Mouse (Mus musculus): ENCODE measurements around the gene Ier5l. TPM values are rescaled to one million over a fixed set of nuclear protein-coding genes. Genes with fewer than 3 reads are reported as not detected.
A peak's percentile ranks its signal among the peaks of the same experiment; 100 is the strongest.

Gene Ier5l
- total and polyA plus RNA-seq, 3 experiments: not detected

DNA sequence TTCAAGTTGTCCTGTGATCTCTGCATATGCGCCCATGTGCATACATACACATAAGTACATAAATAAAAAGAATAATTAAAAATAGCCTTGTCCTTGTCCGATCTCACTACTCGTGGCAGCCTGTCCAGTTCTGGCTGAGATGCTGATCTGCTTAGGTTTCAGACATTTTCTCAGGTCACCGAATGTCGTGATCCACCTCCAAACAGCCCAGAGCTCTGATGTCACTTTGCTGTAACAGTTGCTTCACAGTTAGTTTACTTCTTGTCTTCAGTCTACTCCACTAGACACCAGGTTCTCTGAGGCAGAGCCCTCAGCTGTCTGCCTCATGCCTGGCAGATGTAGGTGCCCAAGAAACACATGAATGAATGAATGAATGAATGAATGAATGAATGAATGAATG, 9.6 kb downstream of the Ier5l start:
- Histone ChIP-seq H3K27me3 (ENCODE audit: insufficient read depth, low read length) (peaks cover 28% of the 10 kb centered on the region), H3K9me3 (replicated peaks) (no peaks in the 10 kb centered on the region), H3K4me1 (ENCODE audit: insufficient read depth, low read depth, low read length) (peaks cover 28% of the 10 kb centered on the region), H3K4me3 (ENCODE audit: low read depth, low read length) (peak overlapping the region; percentile 67), H3K36me3 (replicated peaks) (peaks cover 2% of the 10 kb centered on the region)
- DNase-seq (ENCODE audit: low spot score) (no peak), ATAC-seq (ENCODE audit: extremely low read depth, insufficient number of reproducible peaks, low FRiP score, poor library complexity, severe bottlenecking) (no peak)
- no peak for TF ChIP-seq CTCF (IDR thresholded peaks at IDR 0.05; ENCODE audit: low read depth, low read length)
- TF ChIP-seq GATA2 (IDR thresholded peaks at IDR 0.05; ENCODE audit: borderline replicate concordance, low read depth, low read length): no peak
- TF ChIP-seq TAL1 (conservative IDR thresholded peaks at IDR 0.05; ENCODE audit: low read depth, low read length): no peak
- no peak for TF ChIP-seq POLR2AphosphoS5 (IDR thresholded peaks at IDR 0.05; ENCODE audit: insufficient replicate concordance, low read depth, low read length)
- TF ChIP-seq GATA1 (IDR thresholded peaks at IDR 0.05; ENCODE audit: borderline replicate concordance, low read length): no peak

- H3K27me3 ChIP-seq (ENCODE audit: insufficient read depth, low read length): peaks cover 24% of the 10 kb centered on the region
- ATAC-seq (ENCODE audit: extremely low read depth, insufficient number of reproducible peaks, low FRiP score, poor library complexity, severe bottlenecking) (peak; percentile 94), DNase-seq (ENCODE audit: low spot score) (peak; percentile 87)
- peak overlapping the region; percentile 67 for H3K4me3 ChIP-seq (ENCODE audit: low read depth, low read length)
- peaks cover 7% of the 10 kb centered on the region for H3K36me3 ChIP-seq (replicated peaks)
- TF ChIP-seq GATA1 (IDR thresholded peaks at IDR 0.05; ENCODE audit: borderline replicate concordance, low read length): no peak
- no peak for TF ChIP-seq GATA2 (IDR thresholded peaks at IDR 0.05; ENCODE audit: borderline replicate concordance, low read depth, low read length)
- TF ChIP-seq TAL1 (conservative IDR thresholded peaks at IDR 0.05; ENCODE audit: low read depth, low read length): peak; percentile 31; the same call in 1 of the 2 replicates
- no peak for TF ChIP-seq POLR2AphosphoS5 (IDR thresholded peaks at IDR 0.05; ENCODE audit: insufficient replicate concordance, low read depth, low read length)
- TF ChIP-seq CTCF (IDR thresholded peaks at IDR 0.05; ENCODE audit: low read depth, low read length): no peak
- peaks cover 28% of the 10 kb centered on the region for H3K4me1 ChIP-seq (ENCODE audit: insufficient read depth, low read depth, low read length)
- H3K9me3 ChIP-seq (replicated peaks): no peaks in the 10 kb centered on the region
These were observed 10.1 kb downstream of the Ier5l start for GRCm38 (mm10) chr2:30463904-30464330.

DNA sequence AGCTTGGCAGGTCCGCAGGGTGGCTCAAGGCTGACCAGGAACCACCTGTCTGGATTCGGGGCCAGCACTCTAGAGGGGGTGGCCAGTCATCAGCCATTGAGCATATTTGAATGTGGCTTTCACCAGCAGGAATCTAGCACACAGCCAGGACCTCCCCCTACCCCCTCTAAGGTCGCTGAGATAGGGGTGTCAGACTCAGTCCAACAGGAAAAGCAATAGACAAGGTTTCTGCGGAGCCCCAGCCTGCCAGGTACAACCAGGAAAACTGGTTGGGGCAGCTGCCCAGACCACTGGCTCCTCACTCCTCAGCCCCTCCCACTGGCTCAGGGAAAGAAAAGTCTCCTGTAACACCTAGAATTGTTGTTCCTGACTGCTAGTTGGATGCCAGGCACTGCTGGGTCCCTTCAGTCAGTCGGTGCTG, 10.7 kb downstream of the Ier5l start:
- Histone ChIP-seq H3K27me3 (ENCODE audit: insufficient read depth, low read length) (peaks cover 19% of the 10 kb centered on the region), H3K4me3 (ENCODE audit: low read depth, low read length) (peak overlapping the region; percentile 67; the same call in 1 of the 2 replicates), H3K36me3 (replicated peaks) (peaks cover 12% of the 10 kb centered on the region), H3K9me3 (replicated peaks) (no peaks in the 10 kb centered on the region), H3K4me1 (ENCODE audit: insufficient read depth, low read depth, low read length) (peaks cover 28% of the 10 kb centered on the region)
- no peak for ATAC-seq (ENCODE audit: extremely low read depth, insufficient number of reproducible peaks, low FRiP score, poor library complexity, severe bottlenecking)
- TF ChIP-seq POLR2AphosphoS5 (IDR thresholded peaks at IDR 0.05; ENCODE audit: insufficient replicate concordance, low read depth, low read length) (no peak), GATA1 (IDR thresholded peaks at IDR 0.05; ENCODE audit: borderline replicate concordance, low read length) (no peak), TAL1 (conservative IDR thresholded peaks at IDR 0.05; ENCODE audit: low read depth, low read length) (no peak), GATA2 (IDR thresholded peaks at IDR 0.05; ENCODE audit: borderline replicate concordance, low read depth, low read length) (no peak), CTCF (IDR thresholded peaks at IDR 0.05; ENCODE audit: low read depth, low read length) (no peak)
- DNase-seq (ENCODE audit: low spot score): no peak

GRCm38 (mm10) chr2:30459241-30459640, 14.8 kb downstream of the Ier5l start:
- H3K4me1 ChIP-seq (ENCODE audit: insufficient read depth, low read depth, low read length): peaks cover 27% of the 10 kb centered on the region
- H3K9me3 ChIP-seq (replicated peaks): no peaks in the 10 kb centered on the region
- peaks cover 45% of the 10 kb centered on the region for H3K36me3 ChIP-seq (replicated peaks)
- H3K4me3 ChIP-seq (ENCODE audit: low read depth, low read length): no peak overlapping the region
- no peaks in the 10 kb centered on the region for H3K27me3 ChIP-seq (ENCODE audit: insufficient read depth, low read length)
- ATAC-seq (ENCODE audit: extremely low read depth, insufficient number of reproducible peaks, low FRiP score, poor library complexity, severe bottlenecking) (no peak), DNase-seq (ENCODE audit: low spot score) (no peak)
- TF ChIP-seq CTCF (IDR thresholded peaks at IDR 0.05; ENCODE audit: low read depth, low read length) (no peak), GATA1 (IDR thresholded peaks at IDR 0.05; ENCODE audit: borderline replicate concordance, low read length) (no peak), POLR2AphosphoS5 (IDR thresholded peaks at IDR 0.05; ENCODE audit: insufficient replicate concordance, low read depth, low read length) (no peak), TAL1 (conservative IDR thresholded peaks at IDR 0.05; ENCODE audit: low read depth, low read length) (no peak), GATA2 (IDR thresholded peaks at IDR 0.05; ENCODE audit: borderline replicate concordance, low read depth, low read length) (no peak)

- Histone ChIP-seq H3K4me3 (ENCODE audit: low read depth, low read length) (no peak overlapping the region), H3K9me3 (replicated peaks) (no peaks in the 10 kb centered on the region), H3K4me1 (ENCODE audit: insufficient read depth, low read depth, low read length) (peaks cover 27% of the 10 kb centered on the region), H3K27me3 (ENCODE audit: insufficient read depth, low read length) (no peaks in the 10 kb centered on the region), H3K36me3 (replicated peaks) (peaks cover 54% of the 10 kb centered on the region)
- ATAC-seq (ENCODE audit: extremely low read depth, insufficient number of reproducible peaks, low FRiP score, poor library complexity, severe bottlenecking) (no peak), DNase-seq (ENCODE audit: low spot score) (no peak)
- TF ChIP-seq GATA1 (IDR thresholded peaks at IDR 0.05; ENCODE audit: borderline replicate concordance, low read length) (no peak), CTCF (IDR thresholded peaks at IDR 0.05; ENCODE audit: low read depth, low read length) (no peak), POLR2AphosphoS5 (IDR thresholded peaks at IDR 0.05; ENCODE audit: insufficient replicate concordance, low read depth, low read length) (no peak), TAL1 (conservative IDR thresholded peaks at IDR 0.05; ENCODE audit: low read depth, low read length) (no peak), GATA2 (IDR thresholded peaks at IDR 0.05; ENCODE audit: borderline replicate concordance, low read depth, low read length) (no peak)
These were observed 15.7 kb downstream of the Ier5l start for GRCm38 (mm10) chr2:30458349-30458748.

DNA sequence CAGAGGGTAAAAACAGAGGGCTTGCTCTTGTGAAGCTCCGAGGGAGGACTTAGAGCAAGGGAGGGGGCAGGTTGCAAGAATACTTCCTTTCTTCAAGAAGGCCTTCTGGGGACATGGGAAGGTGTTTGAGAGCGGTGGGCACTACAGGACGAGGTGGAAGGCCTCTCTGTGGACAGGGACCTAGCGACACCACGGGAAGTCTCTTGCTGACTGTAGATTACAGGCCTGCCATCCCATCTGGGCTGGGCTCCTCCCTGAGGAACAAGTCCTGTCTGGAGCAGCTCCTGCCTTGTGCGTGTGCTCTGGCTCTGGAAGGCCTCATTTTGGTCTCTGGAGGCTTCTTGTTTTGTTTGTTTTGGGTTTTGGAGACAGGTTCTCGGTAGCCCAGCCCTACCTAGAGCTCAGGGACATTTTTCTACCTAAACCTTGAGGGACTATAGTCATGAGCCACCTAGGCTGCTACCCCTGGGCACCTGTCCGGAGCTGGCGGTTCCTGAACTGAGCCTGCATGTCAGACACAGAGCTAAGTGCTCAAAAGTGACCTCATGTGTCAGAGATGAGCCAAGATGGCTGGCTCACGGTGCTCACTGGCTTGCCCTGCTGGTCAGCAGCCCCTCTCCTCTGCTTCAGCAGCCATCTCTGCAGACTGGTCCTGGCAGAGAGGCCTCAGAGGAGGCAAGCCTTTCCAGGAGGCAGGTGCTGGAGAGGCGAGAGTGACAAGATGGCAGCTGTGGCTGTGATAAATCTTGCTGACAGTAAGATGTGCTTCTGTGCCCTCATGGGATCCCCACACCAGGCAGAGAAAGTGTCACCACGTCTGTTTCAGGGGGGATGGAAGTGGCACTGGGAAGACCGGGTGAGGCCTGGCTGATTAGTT, 17.7 kb downstream of the Ier5l start:
- Histone ChIP-seq H3K9me3 (replicated peaks) (no peaks in the 10 kb centered on the region), H3K36me3 (replicated peaks) (peaks cover 74% of the 10 kb centered on the region), H3K4me3 (ENCODE audit: low read depth, low read length) (no peak overlapping the region), H3K27me3 (ENCODE audit: insufficient read depth, low read length) (no peaks in the 10 kb centered on the region), H3K4me1 (ENCODE audit: insufficient read depth, low read depth, low read length) (peaks cover 26% of the 10 kb centered on the region)
- DNase-seq (ENCODE audit: low spot score): no peak
- ATAC-seq (ENCODE audit: extremely low read depth, insufficient number of reproducible peaks, low FRiP score, poor library complexity, severe bottlenecking): no peak
- TF ChIP-seq GATA2 (IDR thresholded peaks at IDR 0.05; ENCODE audit: borderline replicate concordance, low read depth, low read length): no peak
